Mouse (Mus musculus) ovary, postnatal 36 days (tissue): Measurements from ENCODE around the gene Dner.

Experiments
- DNase-seq: peaks from one replicate; pipeline ENCODE4 v3.0.0; 2022; ENCODE audit warnings: low spot score, mixed read lengths

Gene Dner

DNA sequence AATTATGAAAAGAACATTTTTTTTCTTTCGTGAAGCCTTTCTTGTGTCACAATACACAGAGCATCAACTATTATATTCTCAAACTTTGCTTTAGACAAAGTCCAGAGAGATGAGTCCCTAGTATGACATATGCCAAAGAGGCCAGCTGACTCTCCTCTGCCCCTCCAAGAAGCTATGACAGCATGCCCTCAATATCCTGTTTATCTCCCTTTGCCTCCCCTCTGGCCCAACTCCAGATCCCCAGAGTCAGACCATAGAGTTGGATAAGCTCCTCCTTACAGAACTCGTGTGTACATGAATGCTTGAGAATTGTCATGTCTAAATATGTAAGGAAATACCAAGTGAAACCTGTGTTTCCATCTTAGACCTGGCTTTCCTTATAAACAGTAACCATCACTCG is 170.5 kb downstream of the Dner start:
- DNase-seq = no peak

GRCm38 (mm10) chr1:84524413-84524812 is 171.6 kb downstream of the Dner start:
- DNase-seq = no peak

DNA sequence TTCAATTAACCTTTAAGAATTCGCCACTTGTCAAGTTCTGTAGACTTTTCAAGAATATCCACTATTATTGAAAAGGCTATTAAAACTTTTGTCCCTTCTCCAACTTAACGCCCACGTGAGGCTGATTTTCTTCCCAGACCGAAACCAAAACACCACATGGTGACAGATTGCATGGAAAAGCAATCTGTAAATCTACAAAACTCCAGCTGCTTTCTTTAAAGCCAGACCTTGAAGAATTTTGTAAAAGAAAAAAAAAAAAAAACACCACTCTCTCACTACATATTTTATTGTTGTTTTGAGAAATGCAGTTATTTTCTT is 173.1 kb downstream of the Dner start:
- no peak for DNase-seq

DNA sequence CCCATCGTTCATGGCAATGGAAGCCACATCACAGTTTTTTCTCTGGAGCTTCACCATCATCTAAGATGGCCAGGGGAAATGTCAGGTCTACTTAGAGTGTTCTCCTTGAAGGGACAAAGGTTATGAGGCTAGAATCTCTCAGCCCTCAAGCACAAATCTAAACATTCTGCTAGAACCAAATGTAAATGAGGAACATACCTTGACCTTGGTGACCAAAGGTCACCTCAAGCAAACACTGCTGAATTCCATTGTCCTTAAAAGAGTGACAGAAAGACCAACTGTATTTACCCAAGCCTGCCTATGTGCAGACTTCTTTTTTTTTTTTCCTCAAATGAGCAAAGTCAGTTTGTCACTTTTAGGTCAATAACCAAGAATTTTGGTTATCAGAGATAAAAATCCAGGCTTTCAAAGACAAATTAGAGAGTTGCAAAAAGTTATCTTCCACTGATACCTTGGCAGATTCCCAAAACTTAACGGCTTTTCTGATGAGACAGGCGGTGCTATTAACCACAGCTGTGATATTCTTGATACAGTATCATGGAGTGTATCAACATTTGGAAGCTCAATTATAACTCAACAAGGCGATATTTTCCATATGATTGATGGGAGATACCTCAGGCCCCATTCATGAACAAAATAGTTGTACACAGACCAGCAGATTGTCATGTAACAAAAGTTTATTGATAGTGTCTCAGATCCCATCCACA is 173.6 kb downstream of the Dner start:
- no peak for DNase-seq

DNA sequence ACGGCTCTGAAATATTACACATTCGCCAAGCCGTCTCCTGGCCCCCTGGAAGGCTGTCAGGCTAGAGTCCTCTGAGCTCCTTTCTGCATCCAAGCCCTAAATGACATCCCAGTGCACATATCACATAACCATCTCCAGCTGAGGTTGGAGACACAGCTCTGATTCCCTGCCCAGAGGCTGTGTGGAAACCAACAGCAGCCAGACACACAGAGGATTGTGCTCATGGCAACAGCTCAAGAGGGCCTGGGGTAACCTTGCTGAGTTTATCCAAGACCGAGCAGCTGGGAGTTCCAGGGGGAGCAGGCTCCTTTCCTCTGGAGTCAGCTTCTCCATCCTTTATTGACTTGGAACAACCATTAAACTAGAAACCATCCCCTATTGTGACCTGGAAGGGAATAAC is 177.7 kb downstream of the Dner start:
- DNase-seq = peak; percentile 5

DNA sequence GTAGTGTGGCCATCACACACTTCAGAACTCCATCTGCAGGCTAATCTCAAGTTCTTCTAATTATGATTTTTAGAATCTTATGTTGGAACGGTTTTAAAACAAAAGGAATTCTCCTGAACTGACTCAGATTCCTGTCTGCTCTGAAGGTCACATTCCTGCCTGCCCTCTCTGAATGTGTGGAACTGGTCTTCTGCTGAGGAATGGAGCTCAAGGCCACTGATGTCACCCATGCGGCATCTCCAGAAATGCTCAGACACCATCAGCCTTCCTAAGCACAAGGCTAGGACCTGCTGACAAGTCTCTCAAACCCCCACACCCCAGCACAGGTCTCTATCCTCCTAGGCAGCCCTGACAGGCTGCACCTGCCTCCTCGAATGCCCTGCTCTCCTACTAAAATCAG is 182.8 kb downstream of the Dner start:
- DNase-seq = no peak

GRCm38 (mm10) chr1:84508510-84508909 is 187.5 kb downstream of the Dner start:
- no peak for DNase-seq

DNA sequence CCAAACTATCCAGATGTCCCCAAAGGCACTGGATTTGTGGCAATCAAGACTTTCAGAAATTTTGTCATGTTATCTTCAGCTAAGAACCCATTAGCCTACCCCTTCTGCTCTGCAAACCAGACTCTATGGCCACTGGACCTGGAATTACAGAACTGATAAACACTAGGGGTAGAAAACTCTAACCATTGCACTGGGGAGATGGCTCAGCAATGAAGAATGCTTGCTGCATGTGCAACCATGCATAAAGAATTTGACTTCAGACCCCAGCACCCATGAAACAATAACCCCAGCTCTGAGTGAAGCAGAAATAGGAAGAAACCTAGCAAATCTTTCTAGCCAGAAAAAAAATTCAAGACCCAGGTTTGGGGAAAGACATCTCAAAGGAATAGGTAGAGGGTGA is 188.5 kb downstream of the Dner start:
- no peak for DNase-seq

- DNase-seq = no peak
Observed at GRCm38 (mm10) chr1:84506984-84507546, 189.0 kb downstream of the Dner start.

- no peak for DNase-seq
Observed at GRCm38 (mm10) chr1:84500673-84501072, 195.3 kb downstream of the Dner start.

DNA sequence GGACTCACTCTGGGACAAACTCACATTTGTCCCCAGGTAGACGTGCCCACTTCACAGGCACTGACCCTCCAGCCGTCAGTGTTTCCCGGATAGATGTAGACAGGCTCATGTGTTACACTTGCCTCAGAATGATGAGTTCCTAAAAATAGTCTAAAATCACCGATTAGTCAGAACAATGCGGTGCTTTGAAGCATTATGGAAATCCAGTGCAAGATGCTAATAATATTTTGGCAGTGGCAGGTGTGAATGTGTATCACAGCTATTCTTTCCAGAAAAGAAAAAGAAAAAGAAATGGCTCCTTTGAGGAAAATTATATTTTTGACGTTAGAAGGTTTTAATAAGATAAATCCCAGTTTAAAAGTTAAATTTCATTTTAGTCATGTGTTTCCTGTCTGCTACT is 204.3 kb downstream of the Dner start:
- no peak for DNase-seq

- DNase-seq = no peak
Observed at GRCm38 (mm10) chr1:84488546-84488945, 207.5 kb downstream of the Dner start.

DNA sequence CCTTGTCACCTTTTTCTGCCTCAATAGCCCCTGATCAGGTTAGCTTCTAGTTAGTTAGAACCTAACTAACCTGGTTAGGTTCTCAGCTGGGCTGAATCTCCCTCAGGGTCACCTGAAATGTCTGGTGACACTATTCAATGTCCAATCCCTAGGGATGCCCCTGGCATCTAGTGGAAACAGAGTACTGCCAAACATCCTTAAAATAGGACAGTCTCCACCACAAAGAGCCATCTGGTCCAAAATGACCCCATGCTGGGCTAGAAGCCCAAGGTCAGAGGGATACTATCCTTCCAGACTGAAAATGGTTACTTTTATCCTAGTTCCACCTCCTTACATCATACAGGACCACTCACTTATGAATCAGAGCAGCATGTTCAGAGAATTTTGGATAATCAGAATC is 211.0 kb downstream of the Dner start:
- no peak for DNase-seq

DNA sequence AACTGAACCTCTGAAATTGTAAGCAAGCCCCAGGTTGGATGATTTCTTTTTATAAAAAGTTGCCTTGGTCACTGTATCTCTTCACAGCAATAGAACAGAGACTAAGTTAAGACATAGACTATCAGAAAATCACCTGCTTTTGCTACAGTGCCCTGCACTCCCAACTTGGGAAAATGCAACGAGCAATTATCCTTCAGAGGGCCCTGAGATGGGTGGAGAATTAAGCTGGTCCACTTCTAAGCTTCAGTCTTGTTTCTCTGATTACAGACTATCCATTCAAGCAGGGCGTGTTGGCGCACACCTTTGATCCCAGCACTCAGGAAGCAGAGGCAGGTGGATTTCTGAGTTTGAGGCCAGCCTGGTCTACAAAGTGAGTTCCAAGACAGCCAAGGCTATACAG is 211.4 kb downstream of the Dner start:
- no peak for DNase-seq

GRCm38 (mm10) chr1:84479976-84480375 is 216.0 kb downstream of the Dner start:
- DNase-seq = no peak

- DNase-seq = no peak
Observed at GRCm38 (mm10) chr1:84474274-84474673, 221.7 kb downstream of the Dner start.

DNA sequence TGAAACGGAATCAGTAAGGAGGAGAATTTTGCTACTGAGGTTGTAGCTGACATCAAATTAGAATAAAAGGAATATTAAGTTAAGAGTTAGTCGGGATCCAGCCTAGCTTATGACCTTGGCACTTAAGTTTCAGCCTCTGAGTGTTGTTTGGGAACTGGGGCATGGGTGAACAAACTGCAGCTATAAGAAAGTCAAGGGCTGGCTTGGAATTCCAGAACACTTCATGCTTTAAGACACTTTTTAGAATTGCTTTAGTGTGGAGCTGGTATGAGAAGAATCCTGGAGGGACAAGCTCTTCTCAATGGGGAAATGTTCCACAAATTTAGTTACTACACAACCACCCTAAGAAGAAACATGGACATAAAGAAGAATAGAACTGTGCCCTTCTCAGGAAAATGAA is 223.8 kb downstream of the Dner start:
- DNase-seq = no peak

GRCm38 (mm10) chr1:84470342-84470741 is 225.7 kb downstream of the Dner start:
- DNase-seq = no peak

DNA sequence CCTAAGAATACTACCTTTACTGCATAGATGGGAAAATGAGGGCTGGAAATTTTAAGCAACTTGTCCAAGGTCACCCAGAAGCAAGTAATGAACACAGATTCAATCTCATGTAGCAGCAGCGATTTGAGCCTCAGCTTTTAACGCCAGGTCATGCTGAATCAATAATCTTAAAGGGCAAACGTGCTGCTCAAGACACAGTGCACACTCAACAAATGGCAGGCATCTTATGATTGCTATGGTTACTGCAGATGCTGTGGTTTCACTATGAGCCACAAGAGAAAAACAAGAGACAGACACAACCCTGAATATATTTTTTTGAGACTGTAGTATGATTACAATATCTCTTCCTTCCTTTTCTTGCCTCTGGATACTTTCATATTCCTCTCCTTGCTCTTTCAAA is 228.4 kb downstream of the Dner start:
- no peak for DNase-seq

- DNase-seq = no peak
Observed at GRCm38 (mm10) chr1:84464761-84465160, 231.3 kb downstream of the Dner start.

GRCm38 (mm10) chr1:84463976-84464662 is 231.9 kb downstream of the Dner start:
- no peak for DNase-seq

DNA sequence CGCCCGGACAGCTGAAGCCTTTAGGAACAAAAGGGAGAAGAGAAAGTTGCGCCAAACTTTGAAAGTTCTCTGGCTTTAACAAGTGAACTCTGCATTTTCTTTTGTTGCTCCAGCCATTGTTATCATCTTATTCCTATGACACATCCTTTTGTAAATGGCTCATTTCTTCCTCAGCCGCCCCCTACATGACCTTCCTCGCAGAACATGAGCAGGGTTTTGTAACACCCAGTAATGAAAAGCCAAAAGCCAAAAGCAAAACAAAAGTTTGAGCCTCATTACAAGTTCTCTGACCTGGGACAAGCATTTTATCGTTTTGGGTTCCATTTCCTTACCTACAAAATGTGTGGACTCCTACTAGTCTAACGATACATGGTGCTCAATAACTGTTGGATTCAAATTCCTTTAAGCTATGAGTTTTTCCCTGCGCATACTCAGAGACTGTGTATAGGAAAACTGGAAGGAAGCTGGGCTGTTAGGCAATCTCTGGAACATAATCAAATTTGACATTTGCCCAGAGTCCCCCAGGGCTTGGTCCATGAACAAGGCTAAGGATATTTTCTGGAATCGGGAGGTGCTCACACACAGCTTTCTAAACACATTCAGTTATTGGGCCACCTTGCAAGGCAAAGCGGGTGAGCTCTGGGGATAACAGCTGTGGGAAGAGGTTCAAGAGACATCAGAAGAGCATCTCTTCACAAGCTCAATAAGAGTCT is 246.3 kb downstream of the Dner start:
- no peak for DNase-seq

- no peak for DNase-seq
Observed at GRCm38 (mm10) chr1:84443640-84444039, 252.4 kb downstream of the Dner start.
